Mouse (Mus musculus) CH12.LX (cell line): ENCODE measurements around the gene Dlx2.

Experiments
- CHD2 ChIP-seq: IDR thresholded peaks from 2 replicates; pipeline ENCODE4 v1.6.1; 2011; ENCODE audit warnings: low read length, improper control_type of control experiment
- CTCF ChIP-seq, 2 experiments: IDR thresholded peaks in 1 of 2; conservative IDR thresholded peaks in 1 of 2; 2 replicates each; pipeline ENCODE4 v1.5.1; 2011 to 2012; ENCODE audit warnings: low read depth in 2 of 2, low read length in 2 of 2, improper control_type of control experiment in 1 of 2, inconsistent platforms in 1 of 2, mild to moderate bottlenecking in 1 of 2, moderate library complexity in 1 of 2
- GABPA ChIP-seq: IDR thresholded peaks from 2 replicates; pipeline ENCODE4 v1.6.1; 2012; ENCODE audit warnings: low read depth, low read length, improper control_type of control experiment, inconsistent platforms; ENCODE audit not compliant: insufficient replicate concordance
- ZNF384 ChIP-seq: IDR thresholded peaks from 2 replicates; pipeline ENCODE4 v1.6.1; 2012; ENCODE audit warnings: low read depth, low read length, improper control_type of control experiment, inconsistent platforms

GRCm38 (mm10) chr2:71530391-71531123 lies 16.0 kb downstream of the Dlx2 start:
- TF ChIP-seq CHD2, result no peak
- no peak for TF ChIP-seq CTCF (conservative IDR thresholded peaks at IDR 0.05 in 1 of 2, IDR thresholded peaks at IDR 0.05 in 1 of 2; ENCODE audit: low read depth in 2 of 2, low read length in 2 of 2)
- no peak for TF ChIP-seq ZNF384
- TF ChIP-seq GABPA, result no peak
